Mouse (Mus musculus): ENCODE results near the gene Bub3. TPM values are rescaled to one million over a fixed set of nuclear protein-coding genes. Genes with fewer than 3 reads are reported as not detected.

The Bub3 gene
- total and polyA plus RNA-seq, 3 experiments = 168 to 321 (median 212) TPM

DNA sequence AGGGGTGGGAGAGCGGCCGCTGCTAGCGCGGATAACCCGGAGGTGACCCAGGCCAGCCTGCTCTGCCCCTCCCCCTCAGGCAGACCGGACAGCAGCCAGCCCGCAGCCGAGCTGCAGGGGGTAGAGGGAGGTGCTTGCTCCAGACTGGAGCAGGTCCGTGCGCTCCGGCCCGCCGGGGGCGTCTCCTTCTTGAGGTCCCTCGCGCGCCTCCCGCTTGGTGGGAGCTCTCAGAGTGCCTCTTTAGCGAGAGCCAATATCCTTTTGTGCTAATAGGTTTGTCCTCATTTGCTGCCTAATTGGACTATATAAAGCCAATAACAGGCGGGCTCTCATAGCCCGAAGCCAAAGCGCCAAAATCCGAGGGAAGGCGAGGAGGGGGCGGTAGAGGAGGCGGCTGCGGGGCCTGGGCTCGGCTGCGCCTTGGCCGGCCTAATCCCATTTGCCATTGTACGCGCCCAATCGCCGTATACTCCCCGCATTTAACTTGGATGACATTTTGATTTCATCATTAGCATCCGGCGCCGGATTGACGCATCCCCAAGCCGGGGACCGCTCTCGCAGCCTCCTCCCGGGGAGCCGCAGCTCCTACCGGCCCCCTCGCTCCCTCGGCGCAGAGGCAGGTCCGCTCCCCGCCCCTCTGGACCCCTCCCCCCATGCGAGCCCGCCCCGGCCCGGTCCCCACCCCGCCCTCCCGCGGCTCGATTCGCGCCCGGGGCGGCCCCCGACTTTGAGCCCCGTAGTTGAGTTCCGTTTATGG lies 17.7 kb upstream of the Bub3 start, which contains the start of gene Hmx3:
Gene Hmx3, plus strand, starts transcription at position 753 of the 757 bp plus-strand sequence.
- H3K27me3 ChIP-seq (ENCODE audit: control insufficient read depth in 1 of 2, insufficient read depth in 2 of 2, low read length in 2 of 2) = no peaks in the 10 kb centered on the region
- no peak within 1 kb of the TSS for H3K4me3 ChIP-seq (ENCODE audit: control insufficient read depth in 1 of 2, insufficient read depth in 1 of 2, low read depth in 2 of 2, low read length in 2 of 2)
- DNase-seq (ENCODE audit: low read depth, low spot score) = no peak

DNA sequence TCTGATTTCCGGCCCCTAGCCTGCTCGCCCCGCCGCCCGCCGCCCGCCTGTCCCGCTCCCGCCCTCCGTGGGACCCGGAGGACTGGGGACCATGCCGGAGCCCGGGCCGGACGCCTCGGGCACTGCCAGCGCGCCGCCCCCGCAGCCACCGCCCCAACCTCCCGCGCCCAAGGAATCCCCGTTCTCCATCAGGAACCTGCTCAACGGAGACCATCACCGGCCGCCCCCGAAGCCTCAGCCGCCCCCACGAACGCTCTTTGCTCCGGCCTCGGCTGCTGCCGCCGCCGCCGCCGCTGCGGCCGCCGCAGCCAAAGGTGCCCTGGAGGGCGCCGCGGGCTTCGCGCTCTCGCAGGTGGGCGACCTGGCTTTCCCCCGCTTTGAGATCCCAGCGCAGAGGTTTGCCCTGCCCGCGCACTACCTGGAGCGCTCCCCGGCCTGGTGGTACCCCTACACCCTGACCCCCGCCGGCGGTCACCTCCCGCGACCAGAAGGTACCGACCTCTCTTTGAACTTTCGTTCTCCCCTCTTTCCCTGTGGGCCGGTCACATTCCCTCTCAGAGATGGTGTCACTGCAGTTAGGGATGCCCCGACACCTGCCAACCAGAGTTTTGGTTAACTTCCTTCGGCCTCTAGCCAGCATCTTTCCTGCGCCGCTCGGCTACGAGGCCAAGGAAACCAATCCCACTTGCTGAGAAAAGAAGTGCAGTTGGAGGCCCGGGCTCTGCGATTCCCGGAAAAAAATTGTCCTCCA lies 17.0 kb upstream of the Bub3 start:
- H3K4me3 ChIP-seq (ENCODE audit: control insufficient read depth in 1 of 2, insufficient read depth in 1 of 2, low read depth in 2 of 2, low read length in 2 of 2) = no peak overlapping the region
- TF ChIP-seq USF2 (IDR thresholded peaks at IDR 0.05; ENCODE audit: borderline replicate concordance in 1 of 2, insufficient read depth in 1 of 2, low read depth in 1 of 2, low read length in 2 of 2) (no peak), RCOR1 (IDR thresholded peaks at IDR 0.05; ENCODE audit: low read depth, low read length) (no peak), ZC3H11A (IDR thresholded peaks at IDR 0.05; ENCODE audit: low read depth, low read length) (no peak), RAD21 (IDR thresholded peaks at IDR 0.05; ENCODE audit: low read depth, low read length) (no peak), ZMIZ1 (IDR thresholded peaks at IDR 0.05; ENCODE audit: low read depth, low read length) (no peak), GATA1 (IDR thresholded peaks at IDR 0.05; ENCODE audit: low read depth, low read length) (no peak), USF1 (IDR thresholded peaks at IDR 0.05; ENCODE audit: low read depth, low read length) (no peak), MAZ (IDR thresholded peaks at IDR 0.05; ENCODE audit: low read depth, low read length) (no peak), ZKSCAN1 (IDR thresholded peaks at IDR 0.05; ENCODE audit: low read depth, low read length) (no peak), GABPA (IDR thresholded peaks at IDR 0.05; ENCODE audit: low read depth, low read length) (no peak)

More for the DNA sequence above, 17.7 kb upstream of the Bub3 start, which contains the start of gene Hmx3:
- no peak within 1 kb of the TSS for H3K9ac ChIP-seq (ENCODE audit: control insufficient read depth, low read depth, low read length, poor library complexity, severe bottlenecking)
- no peaks in the 10 kb centered on the region for H3K36me3 ChIP-seq (ENCODE audit: control insufficient read depth in 1 of 2, insufficient read depth in 2 of 2, low read length in 2 of 2)
- H3K79me2 ChIP-seq (ENCODE audit: control insufficient read depth, insufficient read depth, low read length, poor library complexity) = no peaks in the 10 kb centered on the region
- no peaks in the 10 kb centered on the region for H3K4me1 ChIP-seq (ENCODE audit: control insufficient read depth in 1 of 2, insufficient read depth in 2 of 2, low read length in 2 of 2)
- no peak within 1 kb of the TSS for H3K27ac ChIP-seq (ENCODE audit: control insufficient read depth, low read depth, low read length)
- H3K9me3 ChIP-seq (replicated peaks; ENCODE audit: insufficient read depth, low read length) = no peaks in the 10 kb centered on the region
- no peak for TF ChIP-seq MAFK (IDR thresholded peaks at IDR 0.05; ENCODE audit: borderline replicate concordance, low read depth, low read length)
- TF ChIP-seq MYB (IDR thresholded peaks at IDR 0.05; ENCODE audit: low read depth, low read length) = no peak
- TF ChIP-seq ZMIZ1 (IDR thresholded peaks at IDR 0.05; ENCODE audit: low read depth, low read length) = no peak
- TF ChIP-seq TBP (IDR thresholded peaks at IDR 0.05; ENCODE audit: low read depth, low read length) = no peak
- TF ChIP-seq POLR2AphosphoS2 (IDR thresholded peaks at IDR 0.05; ENCODE audit: low read length) = no peak
- TF ChIP-seq MEF2A (IDR thresholded peaks at IDR 0.05; ENCODE audit: extremely low read depth, insufficient replicate concordance, low read depth, low read length, poor library complexity, severe bottlenecking) = no peak
- TF ChIP-seq GATA1 (IDR thresholded peaks at IDR 0.05; ENCODE audit: low read depth, low read length) = no peak
- TF ChIP-seq JUND (IDR thresholded peaks at IDR 0.05; ENCODE audit: low read depth, low read length) = no peak
- TF ChIP-seq KAT2A (conservative IDR thresholded peaks at IDR 0.05; ENCODE audit: low read depth, low read length) = no peak
- no peak for TF ChIP-seq POLR2A (IDR thresholded peaks at IDR 0.05; ENCODE audit: control insufficient read depth in 1 of 2, insufficient read depth in 1 of 2, low read depth in 1 of 2, low read length in 2 of 2, poor library complexity in 1 of 2)
- no peak for TF ChIP-seq POLR2AphosphoS5 (IDR thresholded peaks at IDR 0.05; ENCODE audit: borderline replicate concordance, low read depth, low read length)
- TF ChIP-seq MXI1 (IDR thresholded peaks at IDR 0.05; ENCODE audit: low read depth, low read length) = no peak

More for the DNA sequence above, 17.0 kb upstream of the Bub3 start:
- no peaks in the 10 kb centered on the region for H3K4me1 ChIP-seq (ENCODE audit: control insufficient read depth in 1 of 2, insufficient read depth in 2 of 2, low read length in 2 of 2)
- no peaks in the 10 kb centered on the region for H3K79me2 ChIP-seq (ENCODE audit: control insufficient read depth, insufficient read depth, low read length, poor library complexity)
- H3K36me3 ChIP-seq (ENCODE audit: control insufficient read depth in 1 of 2, insufficient read depth in 2 of 2, low read length in 2 of 2) = no peaks in the 10 kb centered on the region
- H3K27ac ChIP-seq (ENCODE audit: control insufficient read depth, low read depth, low read length) = no peak overlapping the region
- no peaks in the 10 kb centered on the region for H3K9me3 ChIP-seq (replicated peaks; ENCODE audit: insufficient read depth, low read length)
- no peak overlapping the region for H3K9ac ChIP-seq (ENCODE audit: control insufficient read depth, low read depth, low read length, poor library complexity, severe bottlenecking)
- DNase-seq (ENCODE audit: low read depth, low spot score) = no peak
- no peaks in the 10 kb centered on the region for H3K27me3 ChIP-seq (ENCODE audit: control insufficient read depth in 1 of 2, insufficient read depth in 2 of 2, low read length in 2 of 2)
